Mouse (Mus musculus) heart, embryonic 16.5 days (tissue): ENCODE measurements around the gene Pnp2. TPM values are rescaled to one million over a fixed set of nuclear protein-coding genes. Genes with fewer than 3 reads are reported as not detected.
"Not testable (repeated sequence)": the region's sequence is repeated elsewhere in the genome, so short reads cannot be mapped to it uniquely, and the experiment has no call there.

ENCODE experiments used
- ATAC-seq: fragments of 200-750 bp; cut with Nextera tagmentation; replicated peaks from 2 replicates; pipeline ENCODE4 v1.8.0; 2017; ENCODE audit warnings: moderate number of reproducible peaks; ENCODE audit not compliant: insufficient read depth, low FRiP score; ENCODE audit errors: extremely low read depth
- H3K27ac ChIP-seq: fragments of 300-500 bp; sonication (generic); 2 replicates; pipeline ENCODE4 v1.5.1; 2014; ENCODE audit warnings: mild to moderate bottlenecking, low read length, control low read depth, moderate library complexity
- H3K27me3 ChIP-seq: fragments of 300-500 bp; sonication (generic); 2 replicates; pipeline ENCODE4 v1.6.1; 2014; ENCODE audit warnings: low read length, mixed read lengths; ENCODE audit not compliant: control insufficient read depth, insufficient read depth
- H3K36me3 ChIP-seq: fragments of 300-500 bp; sonication (generic); 2 replicates; pipeline ENCODE4 v1.6.1; 2014; ENCODE audit not compliant: control insufficient read depth, insufficient read depth
- H3K4me1 ChIP-seq: fragments of 300-500 bp; sonication (generic); 2 replicates; pipeline ENCODE4 v1.6.1; 2014; ENCODE audit warnings: low read length, mixed read lengths; ENCODE audit not compliant: control insufficient read depth, insufficient read depth
- H3K4me2 ChIP-seq: fragments of 300-500 bp; sonication (generic); 2 replicates; pipeline ENCODE4 v1.6.1; 2014; ENCODE audit warnings: low read depth, mild to moderate bottlenecking, control low read depth, low read length
- H3K4me3 ChIP-seq: fragments of 300-500 bp; sonication (generic); 2 replicates; pipeline ENCODE4 v1.5.1; 2014; ENCODE audit warnings: mild to moderate bottlenecking, control low read depth, low read length
- H3K9ac ChIP-seq: fragments of 300-500 bp; sonication (generic); 2 replicates; pipeline ENCODE4 v1.6.1; 2014; ENCODE audit warnings: low read length, control low read depth
- H3K9me3 ChIP-seq: fragments of 300-500 bp; sonication (generic); replicated peaks from 2 replicates; pipeline ENCODE4 v1.6.1; 2016; ENCODE audit warnings: low read length; ENCODE audit not compliant: control insufficient read depth
- WGBS: fragments of 180-500 bp; shearing (Covaris S2); extraction: QIAGEN DNeasy Blood & Tissue Kit; methylation state at CpG from one replicate; pipeline ENCODE4 v1.1.7; 2014; 5-methylcytosine and 5-hydroxymethylcytosine counted together
- polyA plus RNA-seq: library from polyadenylated mRNA; unstranded; fragments of >200 nt; fragmentation: Nextera tagmentation; extraction: Ambion mirVana; gene quantifications from 2 replicates; pipeline ENCODE4 v1.2.1, GENCODE M21; 2015

Pnp2 gene
- polyA plus RNA-seq, 1 experiment from 2014 or later, result 0.43 TPM

- Histone ChIP-seq H3K4me3 (no peak overlapping the region), H3K9me3 (no peaks in the 10 kb centered on the region), H3K4me1 (peaks cover 6% of the 10 kb centered on the region; the same call in 1 of the 2 replicates), H3K4me2 (peak overlapping the region; percentile 28; the same call in 1 of the 2 replicates), H3K9ac (no peak overlapping the region), H3K36me3 (no peaks in the 10 kb centered on the region), H3K27me3 (no peaks in the 10 kb centered on the region), H3K27ac (peak overlapping the region; percentile 23; the same call in 1 of the 2 replicates)
- 0 out of 2 replicates have a peak, but pooled peaks have one; percentile 14 for ATAC-seq
- WGBS, result 26% methylated on average over 12 of the region's 12 CpGs
Observed at GRCm38 (mm10) chr14:50969558-50970544, 14.1 kb downstream of the Pnp2 start.

GRCm38 (mm10) chr14:50970822-50971221, 15.0 kb downstream of the Pnp2 start:
- no peak overlapping the region for H3K27ac ChIP-seq
- peaks cover 6% of the 10 kb centered on the region; the same call in 1 of the 2 replicates for H3K4me1 ChIP-seq
- 62% methylated on average over 1 of the region's 1 CpGs for WGBS
- ATAC-seq, result no peak
- H3K4me3 ChIP-seq, result no peak overlapping the region
- no peaks in the 10 kb centered on the region for H3K27me3 ChIP-seq
- H3K9ac ChIP-seq, result no peak overlapping the region
- no peaks in the 10 kb centered on the region for H3K9me3 ChIP-seq
- H3K4me2 ChIP-seq, result no peak overlapping the region
- H3K36me3 ChIP-seq, result no peaks in the 10 kb centered on the region

DNA sequence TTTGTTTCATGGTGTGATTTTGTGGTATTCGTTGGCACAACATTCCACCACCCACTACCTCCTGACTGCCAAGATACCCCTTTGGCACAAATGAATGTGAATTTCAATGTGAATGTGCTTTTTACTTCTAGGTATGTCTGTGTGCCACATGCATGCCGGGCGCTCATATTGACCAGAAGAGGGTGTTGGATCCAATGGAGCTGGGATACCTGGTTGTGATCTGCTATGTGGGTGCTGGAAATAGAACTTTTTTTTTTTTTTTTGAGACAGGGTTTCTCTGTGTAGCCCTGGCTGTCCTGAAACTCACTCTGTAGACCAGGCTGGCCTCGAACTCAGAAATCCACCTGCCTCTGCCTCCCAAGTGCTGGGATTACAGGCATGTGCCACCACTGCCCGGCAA, 17.3 kb downstream of the Pnp2 start:
- H3K4me2 ChIP-seq, ATAC-seq, H3K27me3 ChIP-seq, H3K9ac ChIP-seq, H3K4me3 ChIP-seq, H3K27ac ChIP-seq, H3K9me3 ChIP-seq, H3K4me1 ChIP-seq, H3K36me3 ChIP-seq: not testable (repeated sequence)
- WGBS, result 87% methylated on average over 5 of the region's 5 CpGs

DNA sequence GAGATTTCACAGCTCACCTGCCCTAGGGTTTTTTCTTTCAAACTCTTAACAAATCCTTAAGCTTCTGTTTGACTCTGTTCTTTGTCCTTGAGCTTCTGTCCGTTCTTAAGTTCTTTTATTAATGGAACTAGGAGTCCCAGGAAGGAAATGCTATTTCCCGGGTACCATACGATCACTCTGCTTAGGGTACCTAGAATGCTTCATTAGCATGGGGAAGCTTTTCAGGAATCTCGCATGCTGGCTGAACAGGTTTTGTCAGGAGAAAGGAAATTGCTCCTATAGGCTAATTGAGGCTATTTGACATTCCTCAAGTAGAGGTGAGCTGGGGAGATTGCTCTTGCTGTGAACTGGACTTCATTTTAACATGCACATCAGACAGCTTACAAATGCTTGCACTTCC, 17.9 kb downstream of the Pnp2 start:
- Histone ChIP-seq H3K27ac (no peak overlapping the region), H3K27me3 (no peaks in the 10 kb centered on the region), H3K36me3 (no peaks in the 10 kb centered on the region), H3K9ac (no peak overlapping the region), H3K4me1 (peaks cover 8% of the 10 kb centered on the region), H3K4me3 (no peak overlapping the region), H3K9me3 (no peaks in the 10 kb centered on the region), H3K4me2 (no peak overlapping the region)
- no peak for ATAC-seq
- 39% methylated on average over 4 of the region's 4 CpGs for WGBS

DNA sequence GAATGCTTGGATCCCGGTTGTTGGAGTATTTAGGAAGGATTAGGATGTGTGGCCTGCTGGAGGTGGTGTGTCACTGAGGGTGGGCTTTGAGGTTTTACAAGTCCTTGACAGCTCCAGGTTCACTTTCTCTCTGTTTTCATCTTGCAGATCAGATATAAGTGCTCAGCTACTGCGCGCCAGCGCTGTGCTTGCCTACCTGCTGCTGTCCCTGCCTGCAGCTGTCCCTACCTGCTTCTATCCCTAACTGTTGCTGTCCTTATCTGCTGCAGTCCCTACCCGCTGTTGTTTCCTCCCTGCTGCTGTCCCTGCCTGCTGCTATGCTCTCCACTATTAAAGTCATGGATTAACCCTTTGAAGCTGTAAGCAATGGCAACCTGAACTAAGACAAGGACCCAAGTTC, 19.2 kb downstream of the Pnp2 start:
- no peak overlapping the region for H3K4me3 ChIP-seq
- 46% methylated on average over 5 of the region's 5 CpGs for WGBS
- H3K27ac ChIP-seq, result no peak overlapping the region
- H3K9ac ChIP-seq, result no peak overlapping the region
- ATAC-seq, result no peak
- no peaks in the 10 kb centered on the region for H3K36me3 ChIP-seq
- H3K9me3 ChIP-seq, result no peaks in the 10 kb centered on the region
- peaks cover 4% of the 10 kb centered on the region for H3K4me1 ChIP-seq
- H3K4me2 ChIP-seq, result no peak overlapping the region
- H3K27me3 ChIP-seq, result no peaks in the 10 kb centered on the region

DNA sequence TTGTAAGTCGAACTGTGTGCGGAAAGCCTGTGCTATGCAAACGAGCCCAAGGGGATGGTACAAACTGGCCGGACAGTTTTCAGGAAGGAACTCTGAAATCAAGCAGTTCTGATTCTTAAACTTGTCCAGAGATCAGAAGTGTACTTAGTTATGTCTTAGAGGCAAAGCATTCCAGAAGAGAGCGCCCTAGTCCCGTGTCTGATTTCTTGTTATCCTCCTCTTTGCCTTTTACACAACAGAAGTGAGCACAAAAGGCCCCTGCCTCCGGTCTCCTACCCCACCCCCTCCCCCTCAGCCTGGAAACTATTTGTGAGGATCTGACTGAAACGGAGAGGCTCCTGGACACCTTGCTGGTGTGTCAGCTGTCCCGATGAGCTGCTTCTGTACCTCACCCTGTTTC, 20.9 kb downstream of the Pnp2 start:
- ATAC-seq, result no peak; the same call in 1 of the 2 replicates
- Histone ChIP-seq H3K27me3 (no peaks in the 10 kb centered on the region), H3K9me3 (no peaks in the 10 kb centered on the region), H3K4me1 (peaks cover 5% of the 10 kb centered on the region; the same call in 1 of the 2 replicates), H3K27ac (0 out of 2 replicates have a peak overlapping the region, but pooled peaks have one; percentile 5), H3K4me3 (no peak overlapping the region), H3K36me3 (no peaks in the 10 kb centered on the region), H3K4me2 (peak overlapping the region; percentile 27; the same call in 1 of the 2 replicates), H3K9ac (0 out of 2 replicates have a peak overlapping the region, but pooled peaks have one; percentile 12)
- WGBS, result 25% methylated on average over 9 of the region's 9 CpGs

- ATAC-seq, H3K4me3 ChIP-seq, H3K4me2 ChIP-seq, H3K36me3 ChIP-seq, H3K9me3 ChIP-seq, H3K27me3 ChIP-seq, H3K27ac ChIP-seq, H3K4me1 ChIP-seq, H3K9ac ChIP-seq: not testable (repeated sequence)
- WGBS, result 87% methylated on average over 6 of the region's 6 CpGs
Observed at GRCm38 (mm10) chr14:50978451-50978850, 22.7 kb downstream of the Pnp2 start.

- no peak overlapping the region for H3K4me2 ChIP-seq
- H3K9me3 ChIP-seq, result no peaks in the 10 kb centered on the region
- no peak overlapping the region for H3K9ac ChIP-seq
- no peak overlapping the region for H3K27ac ChIP-seq
- no peak overlapping the region for H3K4me3 ChIP-seq
- no peaks in the 10 kb centered on the region for H3K36me3 ChIP-seq
- H3K4me1 ChIP-seq, result peaks cover 5% of the 10 kb centered on the region; the same call in 1 of the 2 replicates
- ATAC-seq, result no peak
- no peaks in the 10 kb centered on the region for H3K27me3 ChIP-seq
Observed at GRCm38 (mm10) chr14:50979631-50980030, 23.8 kb downstream of the Pnp2 start.

DNA sequence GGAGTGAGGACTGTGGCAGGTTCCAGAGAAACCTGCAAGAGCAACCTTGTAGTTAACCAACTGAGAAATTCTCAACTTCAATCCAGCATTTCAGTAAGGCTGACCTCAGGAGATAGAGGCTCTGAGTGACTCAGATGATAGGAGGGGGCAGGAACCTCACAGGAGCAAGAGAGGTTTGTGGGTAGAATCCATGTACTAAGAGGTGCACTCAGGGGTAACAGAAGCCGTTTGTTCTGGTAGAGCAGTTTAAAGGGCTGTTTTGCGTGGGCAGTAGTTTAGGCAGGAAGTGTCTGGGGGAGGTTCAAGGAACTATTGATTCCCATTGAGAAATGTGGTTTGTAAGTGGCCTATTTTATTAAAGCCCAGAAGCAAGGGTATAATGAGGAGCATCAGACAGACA, 25.4 kb downstream of the Pnp2 start:
- Histone ChIP-seq H3K9me3 (no peaks in the 10 kb centered on the region), H3K4me1 (peaks cover 5% of the 10 kb centered on the region; the same call in 1 of the 2 replicates), H3K4me3 (no peak overlapping the region), H3K27ac (no peak overlapping the region), H3K4me2 (no peak overlapping the region), H3K27me3 (no peaks in the 10 kb centered on the region), H3K36me3 (no peaks in the 10 kb centered on the region), H3K9ac (no peak overlapping the region)
- ATAC-seq, result no peak
- WGBS, result 30% methylated on average over 2 of the region's 2 CpGs
